Mouse (Mus musculus) stomach, postnatal 0 days (tissue): ENCODE results near the gene Rnasel. TPM values are rescaled to one million over a fixed set of nuclear protein-coding genes. Genes with fewer than 3 reads are reported as not detected.

Source experiments
- ATAC-seq: fragments of 200-750 bp; cut with Nextera tagmentation; 2 replicates; pipeline ENCODE4 v1.8.0; 2017; ENCODE audit not compliant: low FRiP score, low TSS enrichment
- DNase-seq: peaks from one replicate; pipeline ENCODE4 v3.0.0-alpha.2; 2016; ENCODE audit warnings: low spot score
- H3K27ac ChIP-seq: fragments of 300-500 bp; sonication (generic); replicated peaks from 2 replicates; pipeline ENCODE4 v1.5.1; 2014; ENCODE audit warnings: mild to moderate bottlenecking, control low read depth
- H3K27me3 ChIP-seq: fragments of 300-500 bp; sonication (generic); 2 replicates; pipeline ENCODE4 v1.6.1; 2014; ENCODE audit warnings: low read length; ENCODE audit not compliant: control insufficient read depth, insufficient read depth
- H3K36me3 ChIP-seq: fragments of 300-500 bp; sonication (generic); 2 replicates; pipeline ENCODE4 v1.6.1; 2014; ENCODE audit warnings: low read length, mixed read lengths; ENCODE audit not compliant: control insufficient read depth, insufficient read depth
- H3K4me1 ChIP-seq: fragments of 300-500 bp; sonication (generic); replicated peaks from 2 replicates; pipeline ENCODE4 v1.6.1; 2014; ENCODE audit warnings: antibody characterized with exemption; ENCODE audit not compliant: control insufficient read depth, insufficient read depth
- H3K4me2 ChIP-seq: fragments of 300-500 bp; sonication (generic); replicated peaks from 2 replicates; pipeline ENCODE4 v1.6.1; 2014; ENCODE audit warnings: low read depth, mild to moderate bottlenecking, control low read depth, moderate library complexity
- H3K4me3 ChIP-seq: fragments of 300-500 bp; sonication (generic); 2 replicates; pipeline ENCODE4 v1.5.1; 2014; ENCODE audit warnings: low read depth, low read length, control low read depth
- H3K9ac ChIP-seq: fragments of 300-500 bp; sonication (generic); 2 replicates; pipeline ENCODE4 v1.6.1; 2014; ENCODE audit warnings: mild to moderate bottlenecking, low read length, control low read depth, mixed read lengths
- H3K9me3 ChIP-seq: fragments of 300-500 bp; sonication (generic); 2 replicates; pipeline ENCODE4 v1.6.1; 2016; ENCODE audit warnings: low read length; ENCODE audit not compliant: control insufficient read depth
- CTCF ChIP-seq: IDR thresholded peaks from 2 replicates; pipeline ENCODE4 v1.5.1; 2016; ENCODE audit warnings: antibody characterized with exemption, low read depth, mild to moderate bottlenecking, moderate library complexity
- EP300 ChIP-seq: optimal IDR thresholded peaks from 2 replicates; pipeline ENCODE3; 2016; ENCODE audit warnings: antibody characterized with exemption
- WGBS: fragments of 180-500 bp; shearing (Covaris S2); extraction: QIAGEN DNeasy Blood & Tissue Kit; methylation state at CpG from one replicate; pipeline ENCODE4 v1.1.7; 2014; 5-methylcytosine and 5-hydroxymethylcytosine counted together
- polyA plus RNA-seq: library from polyadenylated mRNA; unstranded; fragments of >200 nt; fragmentation: Nextera tagmentation; extraction: Ambion mirVana; gene quantifications from 2 replicates; pipeline ENCODE4 v1.2.1, GENCODE M21; 2015

Rnasel gene
- polyA plus RNA-seq, 1 experiment from 2014 or later, result 11.8 TPM

GRCm38 (mm10) chr1:153729806-153730205, 19.4 kb upstream of the Rnasel start:
- ATAC-seq (no peak), DNase-seq (no peak)
- H3K4me1 ChIP-seq, result 0 out of 2 replicates have a peak, but pooled peaks cover 2% of the 10 kb centered on the region
- H3K27me3 ChIP-seq, result no peaks in the 10 kb centered on the region
- no peak overlapping the region for H3K4me2 ChIP-seq
- no peak overlapping the region for H3K4me3 ChIP-seq
- H3K36me3 ChIP-seq, result no peaks in the 10 kb centered on the region
- no peak overlapping the region for H3K27ac ChIP-seq
- WGBS, result 55% methylated on average over 2 of the region's 2 CpGs
- H3K9ac ChIP-seq, result no peak overlapping the region
- TF ChIP-seq CTCF (no peak), EP300 (no peak)
- H3K9me3 ChIP-seq, result no peaks in the 10 kb centered on the region

GRCm38 (mm10) chr1:153730671-153731070, 18.6 kb upstream of the Rnasel start:
- WGBS, result 41% methylated on average over 3 of the region's 3 CpGs
- H3K27ac ChIP-seq, result no peak overlapping the region
- DNase-seq (no peak), ATAC-seq (no peak)
- H3K9me3 ChIP-seq, result no peaks in the 10 kb centered on the region
- no peak for TF ChIP-seq EP300
- no peak for TF ChIP-seq CTCF
- H3K4me1 ChIP-seq, result 0 out of 2 replicates have a peak, but pooled peaks cover 2% of the 10 kb centered on the region
- no peaks in the 10 kb centered on the region for H3K36me3 ChIP-seq
- H3K4me3 ChIP-seq, result no peak overlapping the region
- no peaks in the 10 kb centered on the region for H3K27me3 ChIP-seq
- H3K9ac ChIP-seq, result no peak overlapping the region
- H3K4me2 ChIP-seq, result no peak overlapping the region

- Histone ChIP-seq H3K36me3 (no peaks in the 10 kb centered on the region), H3K27me3 (no peaks in the 10 kb centered on the region), H3K4me1 (0 out of 2 replicates have a peak, but pooled peaks cover 2% of the 10 kb centered on the region), H3K4me2 (no peak overlapping the region), H3K4me3 (no peak overlapping the region), H3K9me3 (no peaks in the 10 kb centered on the region), H3K9ac (no peak overlapping the region), H3K27ac (no peak overlapping the region)
- TF ChIP-seq EP300, result no peak
- TF ChIP-seq CTCF, result no peak
- no peak for DNase-seq
- 36% methylated on average over 9 of the region's 9 CpGs for WGBS
- ATAC-seq, result no peak
Measured at GRCm38 (mm10) chr1:153733181-153733580, 16.0 kb upstream of the Rnasel start.

- H3K9me3 ChIP-seq, result no peaks in the 10 kb centered on the region
- ATAC-seq (no peak), DNase-seq (no peak)
- no peak overlapping the region for H3K27ac ChIP-seq
- no peak overlapping the region for H3K9ac ChIP-seq
- H3K4me3 ChIP-seq, result no peak overlapping the region
- H3K4me2 ChIP-seq, result no peak overlapping the region
- no peaks in the 10 kb centered on the region for H3K27me3 ChIP-seq
- TF ChIP-seq EP300 (no peak), CTCF (no peak)
- H3K36me3 ChIP-seq, result no peaks in the 10 kb centered on the region
- 75% methylated on average over 4 of the region's 4 CpGs for WGBS
- H3K4me1 ChIP-seq, result 0 out of 2 replicates have a peak, but pooled peaks cover 2% of the 10 kb centered on the region
Measured at GRCm38 (mm10) chr1:153734866-153735265, 14.4 kb upstream of the Rnasel start.

GRCm38 (mm10) chr1:153736096-153736495, 13.1 kb upstream of the Rnasel start:
- DNase-seq (no peak), ATAC-seq (no peak)
- H3K9me3 ChIP-seq, result no peaks in the 10 kb centered on the region
- H3K36me3 ChIP-seq, result no peaks in the 10 kb centered on the region
- H3K27ac ChIP-seq, result no peak overlapping the region
- WGBS, result 53% methylated on average over 6 of the region's 6 CpGs
- no peak for TF ChIP-seq EP300
- no peak for TF ChIP-seq CTCF
- H3K4me1 ChIP-seq, result peaks cover 4% of the 10 kb centered on the region; the same call in 1 of the 2 replicates
- no peak overlapping the region for H3K9ac ChIP-seq
- H3K27me3 ChIP-seq, result peaks cover 3% of the 10 kb centered on the region; the same call in 1 of the 2 replicates
- no peak overlapping the region for H3K4me2 ChIP-seq
- no peak overlapping the region for H3K4me3 ChIP-seq

- H3K4me3 ChIP-seq, result no peak overlapping the region
- no peak for ATAC-seq
- H3K9ac ChIP-seq, result no peak overlapping the region
- WGBS, result 62% methylated on average over 9 of the region's 9 CpGs
- H3K36me3 ChIP-seq, result no peaks in the 10 kb centered on the region
- peaks cover 3% of the 10 kb centered on the region; the same call in 1 of the 2 replicates for H3K4me1 ChIP-seq
- H3K27me3 ChIP-seq, result peaks cover 3% of the 10 kb centered on the region; the same call in 1 of the 2 replicates
- no peak for DNase-seq
- TF ChIP-seq CTCF (no peak), EP300 (no peak)
- H3K27ac ChIP-seq, result no peak overlapping the region
- no peak overlapping the region for H3K4me2 ChIP-seq
- no peaks in the 10 kb centered on the region for H3K9me3 ChIP-seq
Measured at GRCm38 (mm10) chr1:153737101-153738085, 11.8 kb upstream of the Rnasel start.
